Mouse (Mus musculus) 416B (cell line): ENCODE measurements around the gene Slc39a11.

ENCODE experiments used
- DNase-seq: peaks from one replicate; pipeline ENCODE4 v3.0.0; 2011; ENCODE audit warnings: low read depth

Gene Slc39a11

DNA sequence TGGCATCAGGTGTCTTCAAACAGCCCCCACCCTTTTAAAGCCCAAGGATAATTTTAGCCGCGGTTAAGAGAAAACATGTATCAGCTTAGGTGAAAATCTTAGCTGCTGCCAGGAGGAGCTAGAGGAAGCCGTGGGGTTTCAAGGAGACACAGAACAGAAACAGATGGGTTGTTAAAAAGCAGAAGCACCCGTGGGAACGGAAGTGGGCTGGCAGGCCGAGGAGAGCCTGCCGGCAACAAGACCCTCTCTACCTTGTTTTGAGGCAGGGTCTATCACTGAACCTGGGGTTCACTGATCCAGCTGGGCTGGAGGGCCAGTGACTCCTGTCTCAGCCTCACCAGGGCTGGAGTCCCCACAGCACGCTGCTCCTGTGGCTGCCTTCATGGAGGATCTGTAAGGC is 310.1 kb downstream of the Slc39a11 start:
- no peak for DNase-seq

DNA sequence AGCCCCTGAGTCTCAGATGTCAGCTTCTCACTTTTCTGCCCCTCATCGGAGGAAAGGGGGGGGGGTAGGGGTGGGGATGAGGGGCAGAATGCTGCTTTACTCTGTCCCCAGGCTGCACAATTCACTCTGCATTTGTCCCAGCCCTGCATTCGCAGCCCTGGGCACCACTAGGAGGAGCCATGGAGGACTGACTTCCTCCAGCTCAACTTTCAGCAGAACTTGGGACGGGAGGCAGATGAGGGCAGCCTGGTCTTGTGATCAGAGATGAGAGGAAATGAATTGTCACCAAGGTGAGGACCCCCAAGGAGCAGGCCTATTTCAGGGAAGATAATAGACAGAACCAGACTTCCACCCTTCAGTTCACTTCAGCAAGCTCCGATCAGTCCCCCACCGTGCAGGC is 311.3 kb downstream of the Slc39a11 start:
- no peak for DNase-seq

DNA sequence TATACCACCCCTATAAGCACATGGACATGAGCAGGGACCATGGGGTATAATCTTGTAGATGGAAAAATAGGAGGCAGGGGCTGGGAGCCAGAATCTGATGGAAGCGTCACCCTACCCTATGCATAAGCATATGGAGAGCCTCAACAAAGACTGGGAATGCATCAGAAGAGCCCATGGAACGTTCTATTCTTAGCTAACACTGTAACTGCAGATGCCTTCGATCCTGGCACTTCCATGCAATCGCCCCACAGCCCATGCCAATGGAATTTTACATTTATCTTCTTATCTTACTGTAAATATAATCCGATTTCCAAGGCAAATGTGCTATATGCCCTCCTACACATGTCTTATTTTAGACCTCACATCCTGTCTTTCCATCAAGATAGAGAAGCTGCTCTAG is 314.2 kb downstream of the Slc39a11 start:
- no peak for DNase-seq

DNA sequence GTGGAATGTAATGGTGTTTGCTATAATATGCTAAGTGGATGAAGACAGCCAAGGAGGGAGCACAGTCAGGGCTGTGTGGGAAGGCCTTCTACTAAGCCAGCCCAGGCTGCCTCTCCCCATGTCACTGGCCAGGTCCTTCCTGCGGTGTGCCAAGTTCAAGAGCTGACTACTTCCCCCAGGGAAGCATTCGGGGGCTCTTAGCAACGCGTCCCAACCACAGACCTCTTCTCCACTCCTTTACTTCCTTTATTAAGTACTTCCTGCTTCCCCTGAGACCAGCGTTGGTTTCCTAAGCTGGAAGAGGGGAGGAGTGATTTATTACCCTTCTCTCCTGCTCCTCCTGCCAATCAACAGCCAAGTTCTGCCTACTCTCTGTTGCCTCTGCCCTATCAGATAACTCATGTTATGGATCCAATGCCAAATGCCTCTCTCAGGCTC is 315.4 kb downstream of the Slc39a11 start:
- peak; percentile 28 for DNase-seq

DNA sequence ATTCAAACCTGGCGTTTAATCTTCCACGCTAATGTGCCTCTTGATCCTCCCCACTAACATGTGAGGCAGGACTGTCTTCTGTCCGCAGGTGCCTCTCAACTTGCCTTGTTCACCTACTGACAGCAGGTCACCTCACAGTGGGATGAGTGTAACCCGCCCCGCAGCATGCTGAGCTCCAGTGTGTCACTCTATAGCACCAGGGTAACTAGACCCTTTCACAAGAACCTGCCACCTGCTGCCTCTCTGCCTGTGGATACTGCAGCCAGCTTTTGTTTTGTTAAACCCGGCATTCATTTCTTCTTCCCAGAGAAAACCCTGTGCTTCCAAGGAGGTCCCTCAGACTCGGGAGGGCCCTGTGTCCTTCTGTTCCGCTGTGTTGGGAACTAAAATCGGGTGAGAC is 316.3 kb downstream of the Slc39a11 start:
- DNase-seq = no peak

DNA sequence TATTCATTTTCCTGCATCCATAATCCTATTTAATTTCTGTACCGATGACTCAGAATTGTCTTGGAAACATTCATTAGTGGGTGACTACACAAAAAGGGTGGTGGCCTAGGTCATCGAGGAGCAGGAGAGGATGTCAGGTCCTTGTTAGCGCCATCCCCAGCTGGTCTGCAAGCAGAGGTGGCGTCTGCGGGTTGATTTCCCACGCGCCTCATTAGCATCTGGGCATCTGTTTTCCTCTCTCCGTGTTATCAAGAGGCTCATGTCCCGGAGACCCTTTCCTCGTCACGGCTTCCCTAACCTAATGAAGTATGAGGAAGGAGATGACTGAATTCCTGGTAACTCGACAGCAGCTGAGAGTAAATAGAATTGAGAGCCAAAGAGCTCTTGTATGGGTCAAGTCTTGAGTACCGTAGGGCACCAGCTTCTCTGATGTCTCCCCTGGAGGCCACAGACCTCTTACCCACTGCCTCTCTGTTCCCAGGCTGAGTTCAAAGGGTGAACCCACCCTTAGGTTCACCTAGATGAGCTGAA is 319.8 kb downstream of the Slc39a11 start:
- no peak for DNase-seq

DNA sequence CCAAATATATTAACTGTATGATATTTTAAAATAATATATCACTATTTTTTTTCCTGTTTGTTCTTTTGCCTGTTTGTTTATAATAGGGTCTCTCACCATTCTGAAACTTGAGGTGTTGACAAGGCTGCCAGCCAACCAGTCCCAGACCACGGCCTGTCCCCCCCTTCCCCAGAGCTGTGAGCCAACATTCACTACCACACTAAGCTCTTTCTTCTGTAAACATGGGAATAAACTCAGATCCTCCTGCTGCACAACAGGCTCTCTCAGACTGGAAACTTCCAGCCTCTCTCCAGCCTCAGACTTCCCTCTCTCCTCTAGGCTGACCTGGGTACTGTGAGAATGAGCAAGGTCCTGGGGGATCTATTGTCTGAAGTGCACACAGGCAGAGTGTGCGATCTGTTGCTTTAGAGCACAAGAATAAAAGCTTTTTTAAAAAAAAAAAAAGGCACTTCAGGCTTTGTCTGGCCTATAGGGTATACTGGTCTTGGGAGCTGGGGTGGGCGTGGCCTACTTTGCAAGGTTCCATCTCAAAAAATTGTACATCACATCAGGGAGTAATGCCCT is 322.3 kb downstream of the Slc39a11 start:
- no peak for DNase-seq

DNA sequence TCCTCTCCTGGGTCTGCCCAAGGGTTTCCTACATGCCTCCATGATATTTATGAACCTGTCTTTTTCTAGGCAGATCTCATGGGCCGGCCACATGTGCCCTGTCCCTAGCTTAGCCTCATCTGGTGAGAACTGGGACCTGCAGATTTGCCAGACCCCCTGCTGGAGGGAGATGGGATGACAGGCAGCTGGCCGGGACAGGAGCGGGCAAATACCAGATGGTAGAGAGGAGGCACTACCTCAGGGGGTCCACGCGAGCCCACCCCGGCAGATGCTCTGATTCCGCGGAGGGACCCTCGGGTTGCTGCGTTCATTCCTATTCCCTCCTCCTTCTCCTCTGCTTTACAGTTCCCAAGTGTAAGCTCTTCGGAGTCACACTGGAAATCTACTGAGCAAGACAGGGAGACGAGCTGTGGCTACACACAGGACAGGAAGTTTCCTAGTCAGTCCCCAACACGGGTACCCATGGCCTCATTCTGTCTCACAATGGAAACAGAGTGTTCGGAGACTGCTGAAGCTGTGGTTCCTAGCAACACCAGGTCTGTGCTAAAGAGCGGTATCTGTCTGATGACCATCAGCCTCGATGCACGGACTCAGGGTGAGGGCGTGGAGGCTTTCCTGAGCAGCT is 323.4 kb downstream of the Slc39a11 start:
- DNase-seq = peak; percentile 3

DNA sequence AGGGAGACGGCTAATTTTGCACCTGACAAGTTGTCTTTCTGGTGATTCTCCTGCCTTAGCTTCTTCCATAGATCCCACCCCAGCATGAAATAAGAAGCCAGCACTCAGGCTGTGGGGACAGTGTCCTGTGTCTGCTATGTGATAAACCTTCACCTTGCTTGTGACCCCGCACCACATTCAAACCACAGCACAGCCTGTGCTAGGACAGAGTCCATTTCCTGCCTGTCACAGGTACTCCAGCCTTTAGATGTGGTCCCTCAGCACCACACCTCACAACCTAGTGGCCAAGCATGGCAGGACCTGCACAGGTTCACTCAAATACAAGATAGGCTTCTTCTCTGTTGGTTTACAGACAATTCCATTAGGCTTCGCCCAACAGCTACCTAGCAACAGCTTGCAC is 328.3 kb downstream of the Slc39a11 start:
- DNase-seq = no peak

DNA sequence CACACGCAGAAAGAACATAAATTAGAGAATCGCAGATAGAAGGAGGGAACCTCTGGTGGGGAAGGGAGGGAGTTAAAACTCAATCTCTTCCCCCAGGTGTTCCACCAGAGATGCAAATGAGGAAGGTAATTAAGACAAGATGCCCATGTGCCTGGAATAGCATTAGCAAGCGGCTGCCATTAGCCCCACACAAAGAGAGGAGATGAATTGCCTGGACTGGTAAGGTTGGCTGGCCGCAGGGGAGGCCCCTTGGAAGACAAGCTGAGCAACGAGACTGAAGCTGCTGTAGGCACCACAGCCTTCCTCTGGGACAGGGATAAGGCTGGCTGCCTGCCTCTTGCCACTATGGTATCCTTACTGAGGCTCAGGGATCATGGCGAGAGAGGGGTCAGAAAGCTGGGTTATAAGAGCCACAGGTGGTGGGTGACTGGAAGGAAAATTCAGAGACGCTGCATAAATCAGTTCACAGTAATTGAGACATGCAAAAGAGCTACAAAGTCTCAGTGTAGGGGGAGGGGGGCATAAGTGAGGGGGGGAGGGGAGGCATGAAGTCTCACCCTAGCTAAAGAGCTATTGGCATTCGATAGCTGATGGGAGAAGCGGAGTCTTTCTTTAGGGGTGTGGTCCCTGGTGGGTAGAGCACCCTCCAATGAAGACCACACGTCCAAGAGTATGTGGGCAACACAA is 340.5 kb downstream of the Slc39a11 start:
- DNase-seq = no peak

DNA sequence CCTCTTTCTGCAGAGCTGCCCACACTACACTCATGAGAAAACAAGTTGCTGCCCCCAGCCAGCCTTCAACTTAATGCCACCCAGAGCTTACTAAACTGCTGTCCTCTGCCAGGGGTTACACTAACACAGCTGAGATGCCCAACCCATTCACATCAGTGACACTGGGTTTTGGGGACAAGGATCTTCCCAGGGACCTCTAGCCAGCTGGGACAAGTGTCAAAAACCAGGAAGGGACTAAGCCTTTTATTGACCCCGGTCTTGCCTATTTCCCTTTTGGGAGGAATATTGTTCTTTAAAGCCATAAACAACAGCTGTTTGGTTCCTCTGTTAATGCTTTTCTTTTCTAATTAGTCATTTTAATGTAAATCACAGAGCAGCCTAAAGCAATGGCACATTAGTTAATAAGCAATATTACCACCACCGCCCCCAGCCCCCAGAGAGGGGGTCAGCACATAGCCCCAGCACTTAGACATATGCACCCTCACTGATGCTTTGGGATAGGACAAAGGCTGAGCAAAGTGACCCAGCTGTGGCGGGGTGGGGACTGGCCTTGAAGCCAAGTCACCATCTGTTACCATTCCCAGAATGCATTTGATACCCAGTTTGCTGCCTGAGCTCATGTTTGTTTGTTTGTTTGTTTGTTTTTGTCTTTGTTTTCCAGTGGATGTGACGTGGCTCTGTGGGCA is 341.5 kb downstream of the Slc39a11 start:
- no peak for DNase-seq

DNA sequence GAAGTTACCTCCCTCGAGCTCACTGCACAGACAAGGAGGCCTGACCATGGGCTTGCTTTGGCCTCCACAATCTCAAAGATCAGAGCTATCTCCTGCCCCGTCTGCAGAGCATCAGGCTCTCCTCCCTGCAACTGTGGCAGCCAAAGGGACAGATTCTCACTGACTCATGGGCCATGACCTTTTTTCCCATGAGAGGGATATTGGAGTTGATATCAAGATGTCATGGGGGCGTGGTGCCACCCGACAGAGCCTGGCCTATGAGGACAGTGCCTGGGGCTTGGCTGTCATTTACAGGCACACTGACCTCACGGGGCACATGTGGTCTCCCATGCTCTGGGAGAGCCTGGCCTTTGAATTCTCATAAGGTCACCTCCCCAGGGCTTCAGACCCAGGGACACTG is 346.7 kb downstream of the Slc39a11 start:
- DNase-seq = no peak

DNA sequence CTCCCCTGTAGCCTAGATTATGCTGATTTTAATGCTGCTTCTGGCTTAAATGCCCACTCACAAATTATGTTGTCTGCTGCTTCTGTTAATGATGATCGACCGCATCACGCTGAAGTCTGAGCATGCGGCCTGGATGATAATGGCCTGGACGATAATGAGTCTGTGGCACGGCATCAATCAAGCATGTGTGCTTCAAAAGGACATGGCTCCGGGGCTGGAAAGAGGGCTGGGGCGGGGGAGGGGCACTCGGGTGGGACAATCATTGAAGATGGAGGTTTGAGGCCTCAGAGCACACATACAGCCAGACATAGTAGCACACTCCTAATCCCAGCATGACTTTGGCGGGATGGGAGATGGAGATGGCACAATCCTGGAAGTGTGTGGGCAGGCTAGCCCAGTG is 350.4 kb downstream of the Slc39a11 start:
- no peak for DNase-seq

DNA sequence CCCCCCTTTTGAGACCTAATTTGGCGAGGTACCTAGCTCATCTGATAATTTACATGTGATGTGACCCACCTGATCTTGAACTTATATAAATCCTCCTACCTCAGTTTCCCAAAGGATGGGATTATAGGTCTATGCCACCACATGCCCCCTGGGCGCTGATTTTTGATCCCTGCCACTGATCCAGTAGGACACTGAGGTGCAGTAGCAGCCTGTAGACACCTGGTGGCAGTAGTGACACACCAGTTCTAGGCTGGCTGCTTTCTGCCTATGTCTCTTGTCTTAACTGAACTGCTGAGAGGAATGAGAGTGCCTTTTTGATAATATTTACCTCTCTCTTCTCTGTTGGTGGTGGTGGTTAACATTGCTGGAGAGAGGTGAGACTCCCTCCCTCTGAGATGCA is 352.1 kb downstream of the Slc39a11 start:
- DNase-seq = peak; percentile 68

DNA sequence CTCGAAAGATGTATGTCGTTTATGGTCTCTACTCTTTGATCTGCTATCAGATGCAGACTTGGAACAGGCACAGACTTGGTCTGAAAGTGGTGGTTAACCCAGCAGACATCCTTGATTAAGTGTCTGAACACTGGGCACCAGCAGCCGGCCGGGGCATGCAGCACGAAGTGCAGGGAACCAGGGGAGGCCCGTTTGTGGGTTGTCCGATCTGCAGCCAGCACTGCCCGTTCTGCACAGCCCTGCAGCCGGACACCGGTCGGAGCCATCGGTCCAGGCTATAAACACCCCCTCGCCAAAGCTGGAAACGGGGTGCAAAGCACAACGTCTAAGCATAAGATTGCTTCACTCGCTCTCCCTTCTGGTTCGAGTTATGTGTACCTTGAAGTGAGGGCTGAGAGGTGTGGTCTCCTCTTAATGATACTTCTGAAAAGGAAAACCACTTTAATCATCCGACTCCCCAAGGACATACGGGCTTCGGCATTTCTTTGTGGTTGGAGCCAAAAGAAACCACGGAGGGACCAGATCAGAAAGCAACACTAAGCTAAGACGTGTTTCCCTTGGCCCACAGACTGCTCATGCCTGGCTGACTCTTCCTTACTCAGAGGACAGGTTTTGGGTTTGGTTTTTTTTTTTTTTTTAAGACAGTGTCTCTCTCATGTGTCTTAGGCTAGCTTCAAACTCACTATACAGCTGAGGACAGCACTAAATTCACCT is 352.8 kb downstream of the Slc39a11 start:
- DNase-seq = peak; percentile 26

DNA sequence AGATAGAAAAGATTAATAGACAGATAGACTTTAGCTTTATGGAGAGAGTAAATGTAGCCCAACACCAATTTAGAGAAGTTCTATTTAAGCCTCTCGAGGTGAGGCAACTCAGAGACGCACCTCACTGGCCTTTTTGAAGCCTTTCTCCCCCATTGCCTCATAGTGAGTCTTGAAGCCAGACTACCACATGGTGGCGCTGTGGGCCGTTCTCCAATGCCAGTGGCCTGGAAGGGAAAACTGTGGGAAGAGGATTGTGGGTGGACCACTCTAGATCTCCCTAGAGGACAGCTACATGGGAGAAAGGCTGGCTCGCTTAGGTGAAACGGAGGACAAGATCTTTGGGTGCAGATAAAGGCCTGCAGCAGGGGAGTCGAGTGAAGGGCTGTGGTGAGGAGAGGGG is 353.7 kb downstream of the Slc39a11 start:
- DNase-seq = peak; percentile 28

DNA sequence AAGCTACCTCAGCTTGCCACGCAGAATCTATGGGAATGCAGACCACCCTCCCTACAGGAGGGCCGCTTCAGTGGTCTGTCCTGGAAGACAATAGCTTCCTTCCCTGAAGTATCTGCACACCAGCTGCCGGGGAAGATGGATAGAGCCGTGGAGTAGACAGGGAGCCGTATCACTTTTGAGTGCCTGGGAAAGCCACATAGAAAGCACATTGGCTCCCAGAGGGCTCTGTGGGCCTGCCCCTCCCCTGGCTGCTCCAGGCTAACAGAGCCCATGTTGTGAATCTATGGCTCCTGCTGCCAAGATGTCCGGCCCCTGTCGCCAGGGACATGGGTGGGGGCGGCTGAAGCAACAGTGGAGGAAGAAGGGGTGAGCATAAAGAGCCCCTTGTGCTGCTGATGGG is 355.4 kb downstream of the Slc39a11 start:
- DNase-seq = no peak

DNA sequence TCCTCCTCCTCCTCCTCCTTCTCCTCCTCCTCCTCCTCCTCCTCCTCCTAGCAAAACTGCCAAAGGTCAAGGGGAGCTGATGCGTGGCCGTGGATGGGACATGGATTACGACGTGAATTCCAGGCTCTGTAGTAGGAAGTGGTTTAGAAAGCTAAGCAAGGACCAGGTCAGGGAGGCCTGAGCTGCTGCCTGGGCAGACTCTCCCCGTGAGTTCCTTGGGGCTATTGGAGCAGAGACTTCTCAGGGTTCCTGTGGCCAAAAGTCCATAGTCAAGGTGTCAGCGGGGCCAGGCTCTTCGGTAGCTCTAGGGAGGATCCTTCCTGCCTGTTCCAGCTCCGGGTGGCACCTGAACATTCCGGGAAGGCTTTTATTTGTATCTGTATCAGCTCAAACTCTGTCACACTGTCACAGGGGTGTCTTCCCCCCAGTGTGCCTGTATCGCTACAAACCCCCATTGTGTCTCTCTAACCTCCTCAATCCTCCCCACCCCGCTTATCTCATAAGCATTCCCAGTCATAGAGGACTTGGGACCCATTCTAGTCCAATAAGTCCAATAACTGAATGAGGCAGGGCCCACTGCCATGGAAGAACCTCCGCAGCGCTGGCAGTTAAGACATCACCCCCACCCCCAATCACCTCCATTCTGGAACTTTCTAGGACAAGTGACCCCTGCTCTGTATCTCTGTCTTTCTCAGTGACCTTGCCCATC is 356.8 kb downstream of the Slc39a11 start:
- DNase-seq = no peak

DNA sequence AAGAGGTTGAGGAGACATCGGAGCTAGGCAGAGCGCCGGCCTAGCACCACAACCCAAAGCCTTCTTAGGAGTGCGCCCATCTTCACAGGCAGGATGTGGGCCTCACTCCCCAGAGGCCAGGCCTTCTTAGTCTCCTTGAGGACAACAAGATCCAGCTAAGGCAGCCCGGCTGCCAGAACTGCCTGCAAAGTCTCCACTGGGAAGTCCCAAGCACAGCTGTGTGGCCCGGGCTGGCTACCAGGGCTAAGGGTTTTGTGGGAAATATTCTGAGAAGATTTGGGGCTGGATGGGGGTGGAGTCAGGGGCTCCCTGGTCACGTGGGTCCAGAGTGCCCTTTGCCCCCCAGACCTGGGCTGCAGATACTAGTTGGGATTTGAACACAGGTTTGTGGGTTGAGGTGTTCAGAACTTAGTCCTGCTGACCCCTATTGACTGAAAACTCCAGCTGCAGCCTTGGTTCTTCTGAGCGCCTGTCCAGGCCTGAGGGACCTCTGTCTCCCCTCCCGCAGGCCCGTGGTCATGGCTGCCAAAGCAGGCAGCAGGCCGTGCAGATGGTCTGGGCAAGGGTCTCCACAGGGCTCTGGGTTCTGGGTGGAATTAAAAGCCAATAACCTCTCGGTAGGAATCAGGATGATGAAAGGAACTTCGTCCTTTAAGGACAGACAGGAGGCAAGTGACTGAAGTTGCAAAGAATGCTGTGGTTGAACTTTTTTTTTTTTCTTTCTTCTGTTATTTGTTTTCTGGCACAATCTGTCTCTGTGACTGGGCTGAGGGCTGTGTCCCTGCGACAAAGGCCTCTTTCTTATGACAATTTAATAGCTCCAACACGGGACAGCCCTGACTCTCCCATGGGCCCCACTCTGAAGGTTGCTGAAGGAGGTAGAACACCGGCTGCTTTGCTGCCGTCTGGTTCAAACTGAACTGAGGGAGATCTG is 357.8 kb downstream of the Slc39a11 start:
- no peak for DNase-seq

DNA sequence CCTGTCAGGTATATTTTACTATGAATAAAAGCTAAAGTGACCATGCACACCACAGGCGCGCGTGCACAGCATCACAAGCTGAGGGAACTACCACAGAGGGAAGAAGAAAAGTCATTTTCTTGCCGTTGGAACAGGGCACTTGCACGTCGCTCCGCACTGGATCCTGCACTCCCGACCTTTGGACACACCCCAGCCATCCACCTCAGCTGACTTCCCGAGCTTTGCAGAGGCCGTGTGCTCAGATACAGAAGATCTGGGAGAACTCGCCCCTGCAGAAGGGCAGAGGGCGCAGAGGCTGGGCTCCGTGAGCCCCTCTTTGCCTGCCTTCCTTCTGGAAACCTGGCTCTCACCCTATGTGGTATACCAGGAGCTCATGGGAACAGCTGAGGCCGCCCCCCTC is 359.0 kb downstream of the Slc39a11 start:
- no peak for DNase-seq
